Mouse (Mus musculus) hindbrain, embryonic 11.5 days (tissue): ENCODE results near the gene Rhox10. TPM values are rescaled to one million over a fixed set of nuclear protein-coding genes. Genes with fewer than 3 reads are reported as not detected.

ENCODE experiments used
- ATAC-seq: fragments of 200-750 bp; cut with Nextera tagmentation; 2 replicates; pipeline ENCODE4 v1.8.0; 2017; ENCODE audit warnings: mild to moderate bottlenecking, moderate TSS enrichment, moderate library complexity; ENCODE audit not compliant: low FRiP score
- DNase-seq: peaks from one replicate; pipeline ENCODE4 v3.0.0-alpha.2; 2015; ENCODE audit warnings: low spot score
- H3K27ac ChIP-seq: fragments of 300-500 bp; sonication (generic); 2 replicates; pipeline ENCODE4 v1.5.1; 2014; ENCODE audit warnings: mild to moderate bottlenecking, low read depth, low read length
- H3K27me3 ChIP-seq: fragments of 300-500 bp; sonication (generic); 2 replicates; pipeline ENCODE4 v1.6.1; 2014; ENCODE audit warnings: mild to moderate bottlenecking, low read length, moderate library complexity, mixed read lengths; ENCODE audit not compliant: control insufficient read depth, insufficient read depth
- H3K36me3 ChIP-seq: fragments of 300-500 bp; sonication (generic); 2 replicates; pipeline ENCODE4 v1.6.1; 2014; ENCODE audit warnings: mild to moderate bottlenecking, low read length, moderate library complexity, mixed read lengths; ENCODE audit not compliant: control insufficient read depth, insufficient read depth
- H3K4me1 ChIP-seq: fragments of 300-500 bp; sonication (generic); replicated peaks from 2 replicates; pipeline ENCODE4 v1.6.1; 2014; ENCODE audit warnings: low read length, mixed read lengths; ENCODE audit not compliant: control insufficient read depth, insufficient read depth
- H3K4me2 ChIP-seq: fragments of 300-500 bp; sonication (generic); replicated peaks from 2 replicates; pipeline ENCODE4 v1.6.1; 2014; ENCODE audit warnings: mild to moderate bottlenecking, low read depth, low read length
- H3K4me3 ChIP-seq: fragments of 300-500 bp; sonication (generic); 2 replicates; pipeline ENCODE4 v1.5.1; 2014; ENCODE audit warnings: low read depth, low read length
- H3K9ac ChIP-seq: fragments of 300-500 bp; sonication (generic); 2 replicates; pipeline ENCODE4 v1.6.1; 2014; ENCODE audit warnings: low read depth, low read length
- H3K9me3 ChIP-seq: fragments of 300-500 bp; sonication (generic); 2 replicates; pipeline ENCODE4 v1.6.1; 2016; ENCODE audit warnings: low read length; ENCODE audit not compliant: control insufficient read depth
- WGBS: fragments of 180-500 bp; shearing (Covaris S2); extraction: QIAGEN DNeasy Blood & Tissue Kit; methylation state at CpG from one replicate; pipeline ENCODE4 v1.1.7; 2014; 5-methylcytosine and 5-hydroxymethylcytosine counted together
- polyA plus RNA-seq: library from polyadenylated mRNA; unstranded; fragments of >200 nt; fragmentation: Nextera tagmentation; extraction: Ambion mirVana; gene quantifications from 2 replicates; pipeline ENCODE4 v1.2.1, GENCODE M21; 2014

The Rhox10 gene
- polyA plus RNA-seq, 1 experiment from 2014 or later = not detected

DNA sequence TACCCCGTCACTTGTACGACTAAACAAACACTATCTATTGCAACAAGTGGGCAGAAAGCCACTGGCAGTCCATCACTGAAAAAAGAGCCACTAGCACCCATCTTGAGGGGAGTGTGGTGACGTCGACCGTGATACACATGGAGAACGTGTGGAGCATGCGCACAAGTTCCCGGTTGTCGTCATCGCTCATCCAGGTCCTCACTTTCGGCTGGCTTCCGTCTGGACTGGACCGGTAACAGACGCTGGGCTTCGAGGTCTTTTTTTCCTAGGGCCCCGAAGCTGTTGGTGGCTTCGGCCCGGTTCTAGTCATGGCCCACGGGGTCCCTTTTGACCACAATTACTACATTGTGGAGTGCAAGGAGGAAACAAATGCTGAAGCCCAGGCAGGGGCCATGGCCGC, 54.7 kb downstream of the Rhox10 start, which contains the start of gene Rhox13:
TSS of gene Rhox13 (plus strand) at position 238 of the 400 bp plus-strand sequence.
- Histone ChIP-seq H3K4me3 (no peak within 1 kb of the TSS), H3K27me3 (no peaks in the 10 kb centered on the region), H3K4me2 (no peak within 1 kb of the TSS), H3K36me3 (no peaks in the 10 kb centered on the region), H3K9ac (no peak within 1 kb of the TSS), H3K9me3 (no peaks in the 10 kb centered on the region; the same call in 1 of the 2 replicates), H3K27ac (no peak within 1 kb of the TSS), H3K4me1 (no peaks in the 10 kb centered on the region)
- no peak for ATAC-seq
- no peak for DNase-seq
- 93% methylated on average over 20 of the region's 20 CpGs for WGBS

Other genes with a start within 250 kb of the Rhox10 start
- gene Rhox6, start 239.6 kb upstream of the Rhox10 start, polyA plus RNA-seq = not detected in 2 replicates
- gene Rhox7a, start 234.8 kb upstream of the Rhox10 start, polyA plus RNA-seq = not detected in 2 replicates
- not detected in 2 replicates for gene Rhox8, start 187.5 kb upstream of the Rhox10 start, polyA plus RNA-seq
- not detected in 2 replicates for gene Rhox7b, start 169.2 kb upstream of the Rhox10 start, polyA plus RNA-seq
- gene Rhox9, start 164.7 kb upstream of the Rhox10 start, polyA plus RNA-seq = not detected in 2 replicates
- not detected in 2 replicates for gene Btg1-ps1, start 47.7 kb upstream of the Rhox10 start, polyA plus RNA-seq
- gene Btg1-ps2, start 23.4 kb upstream of the Rhox10 start, polyA plus RNA-seq = not detected in 2 replicates
- gene Rhox11, start 18.7 kb downstream of the Rhox10 start, polyA plus RNA-seq = not detected in 2 replicates
- not detected in 2 replicates for gene Rhox12, start 44.4 kb downstream of the Rhox10 start, polyA plus RNA-seq
- not detected in 2 replicates for gene Rhox13, start 54.7 kb downstream of the Rhox10 start, polyA plus RNA-seq
- gene Zbtb33, start 123.3 kb downstream of the Rhox10 start, polyA plus RNA-seq = 9.9 and 15.8 TPM in 2 replicates
- gene Tmem255a, start 186.0 kb downstream of the Rhox10 start, polyA plus RNA-seq = 19.7 and 20.6 TPM in 2 replicates
- gene Atp1b4, start 249.7 kb downstream of the Rhox10 start, polyA plus RNA-seq = not detected in 2 replicates